Mouse (Mus musculus): ENCODE measurements around the gene Rps27rt. TPM values are rescaled to one million over a fixed set of nuclear protein-coding genes. Genes with fewer than 3 reads are reported as not detected.

Rps27rt gene
- total RNA-seq, 2 experiments from 2014 or later: 28.1 to 40.6 TPM

Other genes starting within 250 kb of the Rps27rt start
- gene Cmtm7, start 200.9 kb downstream of the Rps27rt start, total RNA-seq (2021): 10 to 100 TPM; 14.1 to 16.7 TPM
- gene Cmtm8, start 138.6 kb downstream of the Rps27rt start, total RNA-seq (2021): 1 to 10 TPM; 3.1 to 4.3 TPM
- gene Gpd1l, start 48.8 kb downstream of the Rps27rt start, total RNA-seq (2021): 10 to 100 TPM; 21.9 to 22.2 TPM
- gene Osbpl10, start 4.2 kb downstream of the Rps27rt start, total RNA-seq (2021): 1 to 10 TPM; 8.7 to 9.6 TPM

Measured in gastrocnemius, postnatal 10 days (tissue).